Mouse (Mus musculus) CD4-positive, CD25-positive, alpha-beta regulatory T cell, adult 2 months (primary cell): ENCODE measurements at regions not wholly inside any gene's neighbourhood (a gene's known extent, or its start where the extent isn't known, plus 50 kb on each side); places are given as distances from the start of the nearest gene placed in this dataset.

ENCODE experiments used
- DNase-seq: peaks from one replicate; pipeline ENCODE4 v3.0.0-alpha.2; 2012; ENCODE audit warnings: low read depth, low spot score

GRCm38 (mm10) chr5:35221451-35222305 lies 56.4 kb upstream of the Adra2c start:
- no peak for DNase-seq

GRCm38 (mm10) chr5:35216271-35216670 lies 61.8 kb upstream of the Adra2c start:
- DNase-seq: no peak

- no peak for DNase-seq
These were observed 62.5 kb upstream of the Adra2c start for GRCm38 (mm10) chr5:35215480-35216195.

GRCm38 (mm10) chr5:35215007-35215406 lies 63.1 kb upstream of the Adra2c start:
- no peak for DNase-seq

GRCm38 (mm10) chr5:35209348-35209747 lies 68.8 kb upstream of the Adra2c start:
- no peak for DNase-seq

GRCm38 (mm10) chr5:35204049-35204448 lies 74.1 kb upstream of the Adra2c start:
- no peak for DNase-seq

GRCm38 (mm10) chr5:35198468-35198867 lies 79.7 kb upstream of the Adra2c start:
- DNase-seq: no peak

GRCm38 (mm10) chr5:35189113-35189797 lies 83.7 kb upstream of the Lrpap1 start:
- DNase-seq: no peak

- DNase-seq: no peak
These were observed 80.3 kb upstream of the Lrpap1 start for GRCm38 (mm10) chr5:35185826-35186225.

GRCm38 (mm10) chr5:35185289-35185688 lies 79.7 kb upstream of the Lrpap1 start:
- no peak for DNase-seq

GRCm38 (mm10) chr5:35183418-35183817 lies 77.9 kb upstream of the Lrpap1 start:
- peak; percentile 10 for DNase-seq

GRCm38 (mm10) chr5:35177332-35177731 lies 71.8 kb upstream of the Lrpap1 start:
- DNase-seq: peak; percentile 31

GRCm38 (mm10) chr5:35176112-35176848 lies 70.7 kb upstream of the Lrpap1 start:
- DNase-seq: peak; percentile 76

GRCm38 (mm10) chr5:35174318-35174717 lies 68.8 kb upstream of the Lrpap1 start:
- DNase-seq: no peak

- no peak for DNase-seq
These were observed 65.8 kb upstream of the Lrpap1 start for GRCm38 (mm10) chr5:35171336-35171735.

- no peak for DNase-seq
These were observed 65.0 kb upstream of the Lrpap1 start for GRCm38 (mm10) chr5:35170369-35171130.

GRCm38 (mm10) chr5:35169614-35170293 lies 64.2 kb upstream of the Lrpap1 start:
- no peak for DNase-seq

- no peak for DNase-seq
These were observed 63.3 kb upstream of the Lrpap1 start for GRCm38 (mm10) chr5:35168853-35169252.

GRCm38 (mm10) chr5:35168369-35168768 lies 62.8 kb upstream of the Lrpap1 start:
- no peak for DNase-seq

- peak; percentile 73 for DNase-seq
These were observed 60.4 kb upstream of the Lrpap1 start for GRCm38 (mm10) chr5:35165993-35166392.
